Mouse (Mus musculus) testis, adult 2 months (tissue): ENCODE measurements around the gene Numa1. TPM values are rescaled to one million over a fixed set of nuclear protein-coding genes. Genes with fewer than 3 reads are reported as not detected.

ENCODE experiments used
- H3K27ac ChIP-seq: fragments of 200-500 bp; 2 replicates; pipeline ENCODE4 v1.5.1; 2012; ENCODE audit warnings: low read depth, low read length; ENCODE audit not compliant: control insufficient read depth, insufficient read depth
- H3K27me3 ChIP-seq: fragments of 200-500 bp; 2 replicates; pipeline ENCODE4 v1.6.1; 2012; ENCODE audit warnings: mild to moderate bottlenecking, low read length, moderate library complexity; ENCODE audit not compliant: control insufficient read depth, insufficient read depth
- H3K36me3 ChIP-seq: fragments of 200-500 bp; 2 replicates; pipeline ENCODE4 v1.6.1; 2012; ENCODE audit warnings: mild to moderate bottlenecking, low read length; ENCODE audit not compliant: control insufficient read depth, insufficient read depth
- H3K4me1 ChIP-seq: fragments of 200-500 bp; 2 replicates; pipeline ENCODE4 v1.6.1; 2012; ENCODE audit warnings: low read length; ENCODE audit not compliant: control insufficient read depth, insufficient read depth
- H3K4me3 ChIP-seq: fragments of 200-500 bp; 2 replicates; pipeline ENCODE4 v1.5.1; 2012; ENCODE audit warnings: low read depth, mild to moderate bottlenecking, low read length, moderate library complexity, mixed read lengths; ENCODE audit not compliant: control insufficient read depth
- CTCF ChIP-seq: fragments of 200-500 bp; IDR thresholded peaks from 2 replicates; pipeline ENCODE4 v1.5.1; 2012; ENCODE audit warnings: low read depth, mild to moderate bottlenecking, inconsistent platforms, low read length, moderate library complexity; ENCODE audit not compliant: control insufficient read depth, insufficient read depth, insufficient replicate concordance
- POLR2A ChIP-seq: fragments of 200-500 bp; IDR thresholded peaks from 2 replicates; pipeline ENCODE4 v1.6.1; 2012; ENCODE audit warnings: low read depth, mild to moderate bottlenecking, inconsistent platforms, low read length, moderate library complexity; ENCODE audit not compliant: control insufficient read depth
- polyA plus RNA-seq: library from polyadenylated mRNA; depleted of rRNA; stranded (reverse); fragments of >200 nt; gene quantifications from 2 replicates; pipeline ENCODE4 v1.2.3, GENCODE M21; 2012

The Numa1 gene
- polyA plus RNA-seq, 1 experiment, result 21.9 TPM

DNA sequence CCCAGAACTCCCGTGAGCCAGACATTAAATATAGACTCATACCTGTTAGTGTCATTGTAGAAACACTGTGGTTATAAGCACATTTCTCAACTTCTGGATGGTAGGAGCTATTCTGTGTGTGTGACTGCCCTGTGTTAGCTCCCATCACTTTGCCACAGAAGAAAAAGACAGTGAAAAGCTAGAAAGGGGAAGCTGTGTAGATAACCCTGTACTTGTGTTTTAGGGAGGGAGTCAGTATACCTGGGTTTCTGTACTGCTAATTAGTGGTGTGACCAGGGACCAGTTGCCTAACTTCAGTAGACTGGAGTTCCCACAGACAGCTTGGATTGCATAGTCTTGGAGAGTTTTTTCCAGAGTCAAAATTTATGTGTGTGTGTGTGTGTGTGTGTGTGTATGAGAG, 22.6 kb downstream of the Numa1 start:
- TF ChIP-seq CTCF (no peak), POLR2A (no peak)
- Histone ChIP-seq H3K36me3 (no peaks in the 10 kb centered on the region), H3K4me1 (peaks cover 3% of the 10 kb centered on the region; the same call in 1 of the 2 replicates), H3K27me3 (no peaks in the 10 kb centered on the region), H3K27ac (no peak overlapping the region), H3K4me3 (no peak overlapping the region)

DNA sequence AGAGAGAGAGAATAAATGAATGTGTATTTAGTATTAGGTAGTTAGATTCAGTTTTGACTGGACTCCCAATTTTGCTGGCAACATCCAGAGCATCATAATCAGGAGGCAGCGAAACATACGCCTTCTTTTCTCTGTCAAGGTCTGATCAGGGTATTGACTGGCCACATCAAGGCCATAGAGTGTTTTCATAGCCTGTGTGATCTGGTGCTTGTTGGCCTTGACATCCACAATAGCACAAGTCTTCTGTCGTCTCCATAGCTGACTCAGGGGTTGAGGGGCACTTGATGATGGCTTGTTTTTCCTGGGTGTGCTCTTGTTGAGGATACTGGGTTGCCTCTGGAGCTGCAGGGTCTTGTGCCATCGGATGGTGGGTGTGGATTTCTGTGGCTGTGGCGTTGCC, 23.0 kb downstream of the Numa1 start:
- no peak for TF ChIP-seq POLR2A
- TF ChIP-seq CTCF, result no peak
- Histone ChIP-seq H3K27ac (no peak overlapping the region), H3K4me3 (no peak overlapping the region), H3K27me3 (no peaks in the 10 kb centered on the region), H3K4me1 (peaks cover 2% of the 10 kb centered on the region; the same call in 1 of the 2 replicates), H3K36me3 (no peaks in the 10 kb centered on the region)

DNA sequence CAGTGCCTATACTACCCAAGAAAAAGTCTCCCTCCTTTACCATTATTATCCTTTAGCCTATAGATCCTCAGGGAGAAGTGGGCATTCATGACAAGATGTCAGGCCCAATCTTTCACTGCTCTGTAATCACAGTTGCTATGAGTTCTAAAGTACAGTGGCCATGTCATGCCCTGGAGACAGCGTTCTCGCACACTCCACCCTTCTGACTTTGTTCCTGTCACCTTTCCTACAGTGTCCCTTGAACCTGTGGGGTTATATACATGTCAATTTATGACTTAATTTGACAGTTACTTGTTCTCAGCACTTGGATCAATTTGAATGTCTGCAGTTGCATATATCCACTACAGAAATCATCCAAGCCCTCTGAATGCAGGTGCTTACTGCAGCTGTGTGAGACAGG, 28.9 kb downstream of the Numa1 start:
- H3K27ac ChIP-seq, result no peak overlapping the region
- no peaks in the 10 kb centered on the region for H3K36me3 ChIP-seq
- no peak overlapping the region for H3K4me3 ChIP-seq
- TF ChIP-seq CTCF (no peak), POLR2A (no peak)
- H3K4me1 ChIP-seq, result no peaks in the 10 kb centered on the region
- no peaks in the 10 kb centered on the region for H3K27me3 ChIP-seq

DNA sequence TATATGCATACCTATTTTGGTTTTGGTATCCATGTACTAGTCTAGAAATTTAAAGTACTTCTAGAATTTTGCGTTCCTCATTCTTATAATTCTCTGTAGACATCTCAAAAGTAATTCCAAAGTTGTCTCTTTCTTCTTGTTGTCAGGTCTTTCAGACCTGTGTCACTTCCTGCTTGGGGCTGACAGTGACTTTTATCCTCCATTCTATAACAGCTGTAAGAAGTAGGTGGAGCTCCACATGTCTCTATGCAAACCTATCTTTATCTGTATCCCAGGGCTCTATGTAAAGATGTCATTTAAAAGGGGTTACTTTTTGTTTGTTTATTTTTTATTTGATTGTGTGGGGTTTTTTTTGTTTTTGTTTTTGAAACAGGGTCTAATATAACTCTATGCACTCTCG, 29.7 kb downstream of the Numa1 start:
- Histone ChIP-seq H3K4me3 (no peak overlapping the region), H3K36me3 (no peaks in the 10 kb centered on the region), H3K27ac (no peak overlapping the region), H3K4me1 (no peaks in the 10 kb centered on the region), H3K27me3 (no peaks in the 10 kb centered on the region)
- TF ChIP-seq CTCF (no peak), POLR2A (no peak)

DNA sequence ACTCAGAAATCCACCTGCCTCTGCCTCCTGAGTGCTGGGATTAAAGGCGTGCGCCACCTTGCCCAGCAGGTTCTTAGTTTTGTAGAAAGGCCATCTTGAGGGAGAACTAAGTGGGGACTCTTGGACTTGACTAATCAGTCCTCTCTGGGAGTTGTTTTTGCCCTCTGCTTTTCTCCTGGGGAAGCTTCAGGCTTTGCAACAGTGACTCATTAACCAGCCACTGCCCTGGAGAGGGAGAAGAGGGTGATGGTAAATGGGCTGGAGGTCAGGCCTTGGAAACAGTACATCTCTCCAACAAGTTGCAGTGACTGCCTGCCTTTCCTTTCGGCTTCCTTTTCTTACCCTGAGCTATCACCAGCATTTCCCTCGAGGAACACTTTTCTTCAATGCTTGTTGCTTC, 30.6 kb downstream of the Numa1 start:
- Histone ChIP-seq H3K36me3 (no peaks in the 10 kb centered on the region), H3K4me1 (no peaks in the 10 kb centered on the region; the same call in 1 of the 2 replicates), H3K4me3 (no peak overlapping the region), H3K27me3 (no peaks in the 10 kb centered on the region), H3K27ac (no peak overlapping the region)
- TF ChIP-seq POLR2A (no peak), CTCF (no peak)

DNA sequence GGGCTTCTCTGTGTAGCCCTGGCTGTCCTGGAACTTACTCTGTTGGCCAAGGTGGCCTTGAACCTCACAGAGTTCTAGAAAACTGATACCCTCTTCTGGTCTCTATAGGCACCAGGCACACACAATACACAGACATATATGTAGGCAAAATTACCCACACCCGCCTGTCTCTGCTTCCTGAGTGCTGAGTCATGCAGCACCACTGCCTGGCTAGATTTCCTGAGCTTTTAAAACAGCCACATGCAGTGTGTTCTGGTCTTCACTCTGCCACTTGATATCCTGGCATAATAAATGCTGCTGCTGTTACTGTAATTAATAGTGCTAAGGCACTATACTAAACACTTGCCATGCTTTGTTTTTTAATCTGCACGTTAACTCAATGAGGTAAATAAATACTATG, 31.7 kb downstream of the Numa1 start:
- Histone ChIP-seq H3K4me3 (no peak overlapping the region), H3K27ac (no peak overlapping the region), H3K27me3 (no peaks in the 10 kb centered on the region), H3K36me3 (no peaks in the 10 kb centered on the region), H3K4me1 (peaks cover 3% of the 10 kb centered on the region)
- TF ChIP-seq POLR2A, result no peak
- TF ChIP-seq CTCF, result no peak

DNA sequence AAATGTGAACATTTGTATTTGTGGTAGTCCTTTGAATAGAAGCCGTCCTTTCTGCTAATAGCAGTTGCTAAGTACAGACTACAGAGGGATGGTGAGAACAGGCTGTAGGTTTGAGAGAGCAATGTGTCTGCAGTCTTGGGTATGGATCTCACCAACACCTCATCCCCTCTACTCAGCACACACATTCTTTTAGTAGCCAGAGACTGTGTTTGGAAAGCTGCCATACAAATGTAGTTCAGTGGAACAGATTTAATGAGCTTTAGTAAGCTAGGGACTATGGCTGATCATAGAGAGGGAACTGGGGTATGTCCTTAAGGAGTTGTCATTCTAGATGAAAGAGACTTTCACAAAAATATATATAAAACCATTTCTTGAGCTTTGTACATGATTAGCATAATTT, 33.3 kb downstream of the Numa1 start:
- TF ChIP-seq CTCF, result no peak
- no peak for TF ChIP-seq POLR2A
- Histone ChIP-seq H3K36me3 (no peaks in the 10 kb centered on the region), H3K4me1 (peaks cover 3% of the 10 kb centered on the region), H3K27ac (no peak overlapping the region), H3K4me3 (no peak overlapping the region), H3K27me3 (no peaks in the 10 kb centered on the region)

DNA sequence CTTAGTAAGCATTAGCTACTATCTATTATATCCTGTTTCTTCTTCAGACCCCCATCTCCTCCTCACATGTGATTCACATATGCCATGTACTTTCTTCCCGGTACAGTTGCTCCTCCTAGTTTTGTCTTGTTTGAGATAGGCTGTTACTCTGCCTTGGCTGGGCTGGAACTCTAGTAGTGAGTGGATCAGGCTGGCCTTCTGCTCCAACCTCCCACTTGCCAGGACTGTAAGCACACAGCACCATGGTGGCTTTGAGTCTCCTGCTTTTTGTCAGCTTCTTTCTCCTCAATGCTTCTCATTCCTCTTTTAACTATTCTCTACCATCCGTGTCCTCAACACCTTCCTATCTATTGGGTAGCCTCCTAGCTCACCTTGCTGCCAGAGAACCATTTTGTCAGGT, 34.8 kb downstream of the Numa1 start:
- no peak for TF ChIP-seq CTCF
- Histone ChIP-seq H3K27ac (no peak overlapping the region), H3K4me1 (peaks cover 6% of the 10 kb centered on the region), H3K27me3 (no peaks in the 10 kb centered on the region), H3K4me3 (no peak overlapping the region), H3K36me3 (no peaks in the 10 kb centered on the region)
